Mouse (Mus musculus) cerebellum, adult 8-10 months (tissue): ENCODE results near the gene Apobec3.
"Not testable (repeated sequence)": the region's sequence is repeated elsewhere in the genome, so short reads cannot be mapped to it uniquely, and the experiment has no call there.

Source experiments
- DNase-seq: peaks from one replicate; pipeline ENCODE4 v3.0.0; 2022

Apobec3 gene

DNA sequence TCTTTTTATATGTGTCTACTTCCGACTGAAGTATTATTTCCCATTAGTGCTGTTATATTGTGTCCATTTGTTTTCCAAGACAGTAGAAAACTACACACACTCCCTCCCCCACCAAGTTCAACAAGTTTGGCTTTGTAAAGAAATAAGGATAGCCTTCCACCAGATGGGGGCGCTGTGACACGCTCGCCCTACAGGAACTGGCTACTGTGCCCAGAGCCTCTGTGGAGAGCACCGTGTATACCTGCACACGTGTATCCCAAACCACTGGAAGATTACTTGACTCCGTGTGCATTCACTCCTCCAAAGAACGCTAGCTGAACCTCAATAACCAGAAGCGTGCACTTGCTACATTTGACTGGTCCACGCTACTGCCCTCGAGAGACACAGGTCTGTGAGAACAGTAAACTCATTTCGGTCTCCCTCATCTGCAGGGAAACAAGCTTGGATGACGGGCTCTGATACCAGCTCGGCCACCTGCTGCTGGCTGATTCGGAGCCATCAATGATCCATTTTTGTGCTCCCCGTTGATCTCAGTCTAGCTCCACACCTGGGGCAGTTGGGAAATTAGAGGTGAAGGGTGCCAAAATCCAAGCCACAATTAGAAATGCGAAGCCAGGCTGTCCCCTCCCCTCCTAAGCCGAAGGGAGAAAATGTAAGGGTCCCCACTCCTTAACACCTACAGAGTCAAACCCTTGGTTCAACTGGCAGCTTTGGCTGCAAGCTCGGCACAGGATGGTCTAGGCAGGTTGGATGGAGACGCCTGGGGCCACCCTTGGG, at the start of gene Apobec3:
Gene Apobec3, plus strand, starts transcription at position 224 of the 777 bp plus-strand sequence.
- peak; percentile 49 for DNase-seq

DNA sequence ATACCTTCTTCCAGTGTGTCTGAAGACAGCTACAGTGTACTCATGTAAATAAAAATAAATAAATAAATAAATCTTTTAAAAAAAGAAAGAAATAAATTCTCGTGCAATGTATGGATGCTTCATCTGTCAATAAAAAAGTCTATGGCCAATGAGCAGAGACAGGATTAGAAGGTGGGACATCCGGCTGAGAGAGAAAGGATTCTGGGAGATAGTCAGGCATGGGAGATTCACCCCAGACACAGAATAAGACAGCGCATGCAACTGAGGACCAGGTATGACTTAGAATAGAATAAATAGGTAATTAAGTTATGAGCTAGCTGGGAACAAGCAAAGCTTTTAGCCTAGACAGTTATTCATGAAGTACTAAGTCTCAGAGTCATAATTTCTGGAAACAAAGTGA, 48.5 kb upstream of the Apobec3 start:
- no peak for DNase-seq

DNA sequence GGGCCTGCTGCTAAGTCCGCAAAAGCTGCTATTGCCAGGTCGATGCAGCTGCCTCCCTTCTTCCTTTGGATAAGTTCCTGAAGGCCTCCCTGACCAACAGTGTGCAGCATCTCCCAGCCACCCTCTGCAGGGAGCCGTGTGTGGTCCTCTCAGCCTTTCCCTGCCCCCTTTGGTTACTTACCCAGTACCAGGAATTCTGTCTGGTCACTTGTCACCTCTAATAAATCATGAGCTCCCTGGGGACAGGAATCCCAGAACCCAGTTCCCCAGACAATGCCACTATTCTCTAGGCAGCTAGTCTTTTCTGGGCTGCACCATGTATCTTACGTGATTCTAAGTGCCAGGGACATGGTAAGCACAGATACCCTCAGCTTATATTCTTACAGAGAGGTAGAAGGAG, 45.5 kb upstream of the Apobec3 start:
- DNase-seq: no peak

DNA sequence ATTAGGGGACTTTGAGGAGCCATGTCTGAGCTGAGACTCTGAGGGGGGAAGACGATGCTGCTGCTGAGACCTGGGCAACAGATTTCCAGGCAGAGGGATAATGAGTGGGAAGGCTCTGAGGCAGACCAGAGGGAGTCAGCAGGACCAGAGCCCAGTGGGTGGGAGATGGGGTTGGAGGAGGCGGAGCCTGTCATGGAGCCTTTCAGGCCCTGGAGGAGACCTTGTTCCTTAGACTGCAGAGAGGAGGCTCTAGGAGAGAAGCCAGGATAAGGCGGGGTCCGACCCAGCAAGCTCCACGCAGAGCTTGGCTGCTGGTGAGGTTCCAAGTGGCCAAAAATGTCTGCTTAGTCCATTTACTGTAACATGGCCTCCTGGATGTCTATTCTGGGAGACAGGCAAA, 44.4 kb upstream of the Apobec3 start:
- no peak for DNase-seq

DNA sequence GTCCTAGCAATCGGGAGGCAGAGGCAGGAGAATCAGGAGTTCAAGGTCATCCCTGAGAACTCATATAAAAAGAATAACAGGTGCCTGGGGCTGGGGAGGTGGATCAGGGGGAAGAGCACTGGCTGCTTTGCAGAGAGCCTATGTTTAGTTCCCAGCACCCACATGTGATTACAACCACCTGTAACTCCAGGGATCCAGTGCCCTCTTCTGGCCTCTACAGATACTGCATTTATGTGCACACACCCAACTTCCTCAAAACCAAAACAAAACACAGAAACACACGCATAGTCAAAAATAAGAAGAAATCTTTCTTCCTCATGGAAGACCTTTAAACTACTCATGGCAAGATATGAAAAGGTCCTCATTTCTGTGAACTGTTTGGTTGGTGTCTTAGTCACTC, 41.3 kb upstream of the Apobec3 start:
- no peak for DNase-seq

DNA sequence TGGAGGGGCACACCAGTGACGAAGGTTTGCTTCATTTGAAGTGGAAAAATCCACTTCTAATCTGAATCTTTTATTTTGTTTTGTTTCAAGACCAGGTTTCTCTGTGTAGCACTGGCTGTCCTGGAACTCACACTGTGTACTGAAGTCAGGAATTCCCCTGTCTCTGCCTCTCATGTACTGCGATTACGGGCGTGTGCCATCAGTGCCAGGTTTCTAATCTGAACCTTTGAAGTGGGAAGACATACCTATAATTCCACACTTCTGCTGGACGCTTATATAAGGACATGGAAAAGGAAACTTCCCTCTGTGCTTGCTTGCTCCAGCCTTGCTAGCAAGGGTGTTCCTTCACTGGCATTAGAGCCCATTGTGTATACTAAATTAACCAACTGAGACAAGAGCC, 32.5 kb upstream of the Apobec3 start:
- no peak for DNase-seq

DNA sequence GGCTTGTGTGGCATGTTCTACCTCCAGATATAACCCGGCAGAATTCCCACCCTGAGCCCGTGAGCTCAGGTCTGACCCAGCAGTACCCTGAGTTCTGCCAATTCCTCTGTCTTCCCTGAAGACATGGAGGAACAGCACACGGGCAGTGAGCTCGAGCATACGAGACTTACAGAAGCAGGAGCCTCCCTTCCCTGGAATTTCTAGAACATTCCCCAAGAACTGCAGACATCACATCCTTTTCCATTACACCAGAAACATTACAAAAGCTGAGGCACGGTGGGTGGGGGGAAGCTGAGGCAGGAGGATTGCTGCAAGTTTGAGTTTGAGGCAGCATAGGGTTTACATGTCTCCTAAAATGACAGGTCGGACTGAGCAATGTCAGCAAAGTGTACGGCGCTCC, 31.6 kb upstream of the Apobec3 start:
- DNase-seq: no peak

DNA sequence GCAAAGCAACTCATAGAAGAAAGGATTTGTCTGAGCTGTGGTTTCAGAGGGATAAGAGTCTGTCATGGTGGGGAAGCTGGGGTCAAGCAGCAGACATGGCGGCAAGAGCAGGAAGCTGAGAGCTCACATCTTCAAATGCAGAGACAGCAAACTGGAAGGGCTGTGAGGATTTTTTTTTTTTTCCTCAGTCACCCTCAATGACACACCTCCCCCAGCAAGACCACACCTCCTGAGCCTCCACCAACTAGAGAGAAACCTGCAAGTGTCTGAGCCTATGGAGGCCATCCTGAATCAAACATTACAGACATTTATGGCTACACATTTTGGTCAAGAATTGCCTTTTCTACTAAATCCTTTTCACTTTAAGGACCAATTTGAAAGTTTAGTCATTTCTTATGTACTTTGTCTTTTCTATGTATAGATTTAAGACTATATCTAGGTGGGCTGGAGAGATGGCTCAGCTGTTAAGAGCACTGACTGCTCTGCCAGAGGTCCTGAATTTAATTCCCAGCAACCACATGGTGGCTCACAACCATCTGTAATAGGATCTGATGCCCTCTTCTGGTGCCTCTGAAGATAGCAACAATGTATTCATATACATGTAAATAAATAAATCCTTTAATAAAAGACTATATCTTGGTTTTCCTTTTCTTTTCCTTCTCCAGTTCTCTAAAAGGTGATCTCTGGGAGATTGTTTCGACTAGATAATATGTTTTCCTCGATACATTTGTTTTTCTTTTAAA, 24.0 kb upstream of the Apobec3 start:
- no peak for DNase-seq

DNA sequence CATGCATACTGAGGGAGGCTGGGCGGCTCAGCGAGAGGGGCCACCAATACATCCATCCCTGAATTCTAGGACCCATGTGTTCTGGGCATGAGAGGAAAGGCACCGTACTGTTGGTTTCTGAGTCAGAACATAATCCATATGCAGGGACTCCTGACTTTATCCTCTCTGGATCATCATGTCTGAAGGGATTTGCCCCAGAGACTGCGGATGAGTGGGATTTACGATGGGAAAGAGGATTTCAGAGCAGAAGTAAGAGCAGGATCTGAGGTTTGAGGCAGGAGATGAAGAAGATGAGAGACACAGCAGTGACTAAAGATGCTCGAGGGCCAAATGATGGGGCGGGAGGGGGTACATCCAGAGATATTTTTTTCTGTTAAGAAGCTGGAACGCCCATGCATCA, 17.9 kb upstream of the Apobec3 start:
- no peak for DNase-seq

DNA sequence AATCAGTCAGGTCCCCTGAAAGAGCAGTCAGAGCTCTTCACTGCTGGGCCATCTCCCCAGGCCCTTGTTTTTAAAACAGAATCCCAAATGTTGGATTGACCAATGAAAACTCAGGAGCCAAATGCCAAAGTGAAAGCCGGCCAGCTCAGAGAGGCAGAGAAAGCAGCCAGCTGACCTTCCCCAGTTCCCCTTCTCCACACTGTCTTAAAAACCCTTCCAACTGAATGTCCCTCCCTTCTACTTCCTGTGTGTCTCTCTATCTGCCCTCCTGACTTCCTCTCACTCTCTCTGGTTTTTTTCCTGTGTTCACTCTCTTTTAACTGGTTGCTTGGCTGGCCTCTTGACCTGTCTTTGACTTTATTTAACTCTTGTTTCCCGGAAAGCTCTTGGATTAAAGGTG, 17.5 kb upstream of the Apobec3 start:
- DNase-seq: no peak

DNA sequence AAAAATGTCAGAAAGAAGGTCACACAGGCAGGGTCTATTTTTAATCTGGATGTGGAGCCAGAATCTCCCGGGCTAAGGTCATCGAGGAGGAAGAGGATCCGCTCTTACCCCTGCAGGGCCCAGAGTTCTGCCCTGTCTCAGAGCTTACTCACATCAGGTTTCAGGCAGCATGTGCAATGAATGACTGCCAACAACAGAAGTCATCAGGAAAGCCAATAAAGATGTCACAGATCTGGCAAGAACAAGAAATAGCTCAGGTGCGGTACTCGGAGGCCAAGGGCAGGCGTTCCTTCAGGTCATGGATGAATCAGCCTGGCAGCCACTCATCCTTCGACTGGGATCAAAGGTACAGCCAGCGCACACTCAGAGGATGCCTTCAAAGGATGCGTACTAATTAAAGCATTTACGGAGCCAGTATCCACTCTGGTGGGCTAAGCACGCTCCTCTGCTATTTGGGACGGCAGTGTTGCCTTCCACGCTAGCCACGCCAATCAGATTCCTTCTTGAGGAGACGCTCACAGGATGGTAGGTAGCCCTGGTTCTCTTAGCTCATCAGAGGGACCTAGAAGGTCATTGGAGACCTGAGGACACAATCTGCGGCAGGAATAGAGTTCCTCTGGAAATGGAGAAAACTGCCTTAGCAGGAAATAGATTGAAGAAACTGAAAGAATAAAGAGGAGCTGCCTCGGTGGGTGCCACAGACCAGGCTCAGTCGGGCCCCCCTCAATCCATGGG, 16.0 kb upstream of the Apobec3 start:
- DNase-seq: no peak

DNA sequence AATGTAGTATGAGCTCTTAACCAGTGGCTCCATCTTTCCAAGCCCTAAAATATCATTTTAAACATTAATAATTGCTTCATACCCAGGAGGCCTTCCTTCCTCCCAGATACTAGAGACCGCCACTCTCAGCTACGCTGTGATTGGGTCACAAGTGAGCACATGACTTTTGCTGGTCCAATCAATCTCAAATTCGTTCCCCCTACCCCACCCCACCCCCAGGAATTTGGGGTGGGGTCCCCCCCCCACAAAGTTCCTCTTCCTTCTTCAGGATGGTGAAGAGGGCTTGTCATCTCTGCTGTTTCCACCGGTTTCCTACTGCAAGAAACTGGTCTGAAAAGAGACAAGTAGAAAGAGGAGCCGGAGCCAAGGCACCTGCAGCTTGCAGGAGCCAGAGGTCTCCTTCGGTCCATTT, 12.7 kb upstream of the Apobec3 start:
- DNase-seq: no peak

DNA sequence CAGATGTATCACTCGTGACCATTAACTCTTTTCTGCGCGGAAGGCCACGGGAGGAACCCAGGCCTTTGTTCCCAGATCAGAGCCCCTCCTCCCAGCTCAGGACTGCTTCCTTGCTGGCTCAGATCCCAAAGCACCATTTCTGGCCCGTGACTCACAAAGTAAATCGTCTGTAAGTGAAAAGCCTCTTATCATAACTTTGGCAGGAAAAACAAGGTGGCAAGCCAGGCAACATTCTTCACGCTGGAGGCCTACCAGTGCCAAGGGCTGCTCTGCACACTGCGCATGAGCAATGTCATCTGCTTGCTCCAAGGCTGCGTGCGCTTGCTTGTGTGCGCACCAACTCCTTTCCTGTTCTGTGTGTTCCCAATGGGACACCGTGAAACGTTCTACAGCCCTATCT, 12.1 kb upstream of the Apobec3 start:
- peak; percentile 34 for DNase-seq

DNA sequence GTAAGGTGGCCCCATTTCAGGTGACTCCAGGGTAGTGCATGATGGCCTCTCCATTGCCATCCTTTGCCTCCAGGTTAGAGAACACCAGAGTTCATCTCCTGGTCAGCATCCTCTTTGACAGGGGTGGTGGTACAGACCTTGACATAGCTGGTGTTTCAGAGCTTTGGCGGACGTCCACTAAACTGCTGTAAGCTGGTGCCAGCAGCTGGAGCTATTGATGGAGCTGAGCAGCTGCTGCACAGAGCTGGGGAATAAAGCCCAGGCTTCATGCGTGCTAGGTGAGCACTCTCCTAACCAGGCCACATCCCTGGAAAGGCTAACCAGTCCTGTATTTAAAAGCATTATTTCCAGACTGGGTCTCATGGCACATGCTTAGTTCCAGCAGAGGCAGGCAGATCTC, 11.0 kb upstream of the Apobec3 start:
- no peak for DNase-seq

DNA sequence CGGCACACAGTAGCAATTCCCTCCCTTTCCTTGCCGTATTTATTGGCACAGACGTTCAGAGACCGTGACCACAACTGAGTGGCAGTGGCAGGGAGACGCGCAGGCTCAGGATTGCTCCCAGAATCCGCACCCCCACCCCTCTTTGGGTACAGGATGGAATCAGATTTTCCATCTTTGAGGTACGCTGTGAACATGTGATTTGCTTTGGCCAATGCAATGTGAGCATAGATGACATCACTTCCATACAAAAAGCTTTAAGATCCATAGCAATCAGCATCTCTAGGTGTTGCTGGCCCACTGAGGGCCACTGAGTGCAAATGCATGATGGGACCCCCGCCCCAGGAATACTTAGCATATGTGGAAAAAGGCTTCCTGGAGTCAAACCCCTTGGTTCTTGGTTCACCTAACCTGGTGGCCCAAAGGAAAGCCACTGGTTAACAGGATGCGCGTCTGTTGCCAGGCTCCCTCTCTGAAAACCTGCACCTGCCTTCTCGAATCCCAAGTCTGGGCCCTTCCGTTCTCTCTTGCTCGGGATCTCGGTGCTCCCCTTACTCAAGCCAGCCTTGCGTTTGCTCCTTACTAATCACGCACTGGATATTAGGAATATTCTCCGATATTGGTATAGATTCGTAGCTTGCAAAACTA, 8.7 kb upstream of the Apobec3 start:
- DNase-seq: peak; percentile 50

DNA sequence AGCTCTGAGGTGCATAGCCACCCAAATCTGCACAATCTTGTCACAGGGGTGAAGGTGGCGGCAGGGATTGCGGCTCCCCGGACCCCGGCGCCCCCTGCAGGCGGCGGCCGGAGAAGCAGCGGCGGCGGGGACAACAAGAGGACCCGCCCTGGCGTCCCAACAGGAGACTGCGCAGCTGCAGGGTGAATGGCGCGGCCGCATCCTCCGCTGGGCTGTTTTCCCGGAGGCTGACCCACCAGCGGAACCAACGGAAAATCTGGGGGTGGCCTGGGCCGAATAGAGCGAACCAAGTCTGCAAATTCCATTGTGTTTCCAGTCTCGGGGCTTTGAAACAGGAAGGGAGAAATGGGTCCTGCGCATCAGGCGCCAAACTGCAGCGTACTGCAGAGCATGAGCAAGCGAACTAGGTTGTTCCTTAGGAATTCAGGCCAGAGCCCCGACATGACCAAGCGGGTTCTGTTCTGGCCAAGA, 8.1 kb upstream of the Apobec3 start:
- peak; percentile 97 for DNase-seq

DNA sequence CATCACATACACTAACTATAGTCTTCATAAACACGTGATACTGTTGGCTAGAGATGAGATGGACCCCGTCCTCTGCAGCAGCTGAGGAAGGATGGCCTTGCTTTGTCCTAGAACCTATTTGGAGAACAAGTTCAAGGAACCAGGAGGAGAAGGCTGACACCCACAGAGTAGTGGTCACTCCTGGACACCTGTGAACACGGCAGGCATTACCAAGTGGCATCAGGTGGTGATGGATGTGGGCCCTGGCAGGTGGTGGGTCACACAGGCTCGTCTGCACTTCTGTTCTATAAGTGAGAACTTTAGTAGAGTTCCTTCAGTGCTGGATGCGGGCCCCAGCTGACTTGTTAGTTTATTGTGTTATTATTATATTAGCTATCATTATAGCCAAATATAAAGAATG, 6.6 kb upstream of the Apobec3 start:
- no peak for DNase-seq

DNA sequence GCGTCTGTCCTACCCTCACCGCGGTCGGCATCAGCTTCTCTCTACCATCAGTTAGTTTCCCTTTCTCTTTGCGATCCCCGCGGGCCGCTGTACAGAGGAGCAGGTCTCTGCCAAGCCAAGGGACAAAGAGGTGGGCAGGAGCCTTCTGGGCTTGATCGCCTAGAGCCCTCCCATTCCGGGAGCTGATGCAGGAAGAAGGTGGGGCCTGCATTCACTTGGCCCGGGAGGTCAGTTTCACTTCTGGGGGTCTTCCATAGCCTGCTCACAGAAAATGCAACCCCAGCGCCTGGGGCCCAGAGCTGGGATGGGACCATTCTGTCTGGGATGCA, 718 bp downstream of the Apobec3 start:
- DNase-seq: no peak

DNA sequence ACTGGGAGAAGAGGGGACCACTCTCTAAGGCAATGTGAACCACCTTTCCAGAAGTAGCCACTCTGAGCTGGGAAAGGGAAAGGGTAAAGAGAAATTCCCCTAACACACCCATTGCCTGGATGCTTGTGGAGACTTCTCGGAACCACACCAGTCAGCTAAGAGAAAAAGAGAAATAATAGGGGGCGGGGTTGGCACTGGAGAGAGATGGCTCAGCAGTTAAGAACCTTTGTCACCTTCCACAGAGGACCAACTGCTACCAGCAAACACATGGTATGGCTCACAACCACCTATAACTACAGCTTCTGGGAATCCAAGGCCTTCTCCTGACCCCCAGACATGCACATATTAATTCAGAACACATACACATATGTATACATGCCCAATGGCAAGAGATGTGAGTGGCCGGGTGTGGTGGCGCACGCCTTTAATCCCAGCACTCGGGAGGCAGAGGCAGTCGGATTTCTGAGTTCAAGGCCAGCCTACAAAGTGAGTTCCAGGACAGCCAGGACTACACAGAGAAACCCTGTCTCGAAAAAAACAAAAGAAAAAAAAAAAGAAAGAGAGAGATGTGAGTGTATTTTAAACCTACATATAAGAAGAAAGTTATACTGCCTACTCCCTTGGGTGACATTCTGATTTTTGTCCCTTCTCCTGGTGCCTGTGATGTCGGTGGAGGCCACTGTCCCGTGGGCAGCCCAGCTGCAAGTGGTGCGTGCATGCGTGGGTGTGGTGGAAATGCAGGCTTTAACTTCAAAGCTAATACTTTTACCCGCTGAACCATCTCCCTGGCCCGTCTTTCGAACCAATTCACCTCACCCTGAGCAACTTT, 1.8 kb downstream of the Apobec3 start:
- DNase-seq: no peak

DNA sequence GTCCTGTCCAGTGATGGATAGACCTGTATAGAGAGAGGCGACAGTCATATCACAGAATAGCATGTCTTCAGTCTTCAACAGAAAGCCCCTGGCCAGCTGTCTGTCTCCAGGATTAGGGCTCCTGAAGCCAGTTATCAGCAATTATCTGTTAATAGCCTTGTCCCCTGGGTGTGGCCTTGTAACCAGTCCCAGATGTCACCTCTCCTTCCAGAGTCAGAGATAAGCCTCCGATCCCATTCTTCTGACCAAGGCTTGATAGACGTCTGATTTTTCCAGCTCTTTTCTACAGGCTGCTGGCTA, 2.3 kb downstream of the Apobec3 start:
- no peak for DNase-seq

DNA sequence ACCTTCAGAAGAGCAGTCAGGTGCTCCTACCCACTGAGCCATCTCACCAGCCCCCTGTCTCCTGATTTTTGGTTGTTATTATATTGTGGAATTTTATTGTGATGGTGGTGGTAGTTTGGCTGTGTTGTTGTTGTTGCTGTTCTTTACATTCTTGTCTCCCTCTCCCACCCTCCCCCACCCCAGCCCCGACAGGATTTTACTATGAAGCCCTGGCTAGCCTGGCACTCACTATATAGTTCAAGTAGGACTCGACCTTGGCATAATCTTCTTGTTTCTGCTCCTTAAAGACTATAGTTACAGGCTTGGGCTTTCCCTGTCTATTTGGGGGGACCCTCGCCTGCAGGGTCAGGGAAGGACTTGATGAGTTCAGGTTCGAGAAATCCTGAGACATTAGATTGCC, 2.9 kb downstream of the Apobec3 start:
- DNase-seq: no peak

DNA sequence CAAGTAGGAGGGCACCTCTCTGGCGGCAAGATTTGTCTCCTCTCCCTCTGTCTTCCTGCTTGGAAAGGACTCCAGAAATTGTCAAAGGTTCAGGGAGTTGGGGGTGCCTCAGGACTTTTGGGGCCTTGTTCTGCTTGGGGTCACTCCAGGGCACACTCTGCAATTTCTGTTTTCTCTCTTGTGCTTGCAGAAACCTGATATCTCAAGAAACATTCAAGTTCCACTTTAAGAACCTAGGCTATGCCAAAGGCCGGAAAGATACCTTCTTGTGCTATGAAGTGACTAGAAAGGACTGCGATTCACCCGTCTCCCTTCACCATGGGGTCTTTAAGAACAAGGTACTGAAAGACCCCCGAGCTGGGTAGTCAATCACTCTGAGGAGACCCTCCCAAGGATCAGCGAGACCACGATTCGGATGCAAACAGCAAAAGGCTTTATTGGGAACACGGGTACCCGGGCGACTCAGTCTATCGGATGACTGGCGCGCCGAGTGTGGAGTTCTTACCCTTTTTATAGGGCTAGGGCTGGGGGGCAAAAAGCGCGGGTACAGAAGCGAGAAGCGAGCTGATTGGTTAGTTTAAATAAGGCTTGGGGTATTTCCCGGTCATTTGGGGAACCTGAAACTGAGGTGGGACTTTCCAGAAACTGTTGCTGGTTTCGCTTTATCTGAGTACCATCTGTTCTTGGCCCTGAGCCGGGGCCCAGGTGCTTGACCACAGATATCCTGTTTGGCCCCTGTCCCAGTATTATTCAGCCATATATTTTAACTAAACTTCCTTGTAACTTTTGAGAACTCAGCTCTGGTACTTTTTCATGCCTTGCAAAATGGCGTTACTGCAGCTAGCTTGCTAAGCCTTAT, 4.0 kb downstream of the Apobec3 start:
- not testable (repeated sequence) for DNase-seq
